Mouse (Mus musculus): ENCODE measurements around the gene Dnah11. TPM values are rescaled to one million over a fixed set of nuclear protein-coding genes. Genes with fewer than 3 reads are reported as not detected.

The Dnah11 gene
- total and polyA plus RNA-seq, 3 experiments: 0.11 to 0.77 TPM; not detected in 1

GRCm38 (mm10) chr12:117946823-117947704 lies 251.8 kb downstream of the Dnah11 start:
- peaks cover 2 to 3% of the 10 kb centered on the region in 2 experiments; a peak in 2 of 4 replicates for H3K27me3 ChIP-seq (ENCODE audit: control insufficient read depth in 1 of 2, insufficient read depth in 2 of 2, low read length in 2 of 2)
- peak; percentile 65 for DNase-seq (ENCODE audit: low read depth, low spot score)
- H3K79me2 ChIP-seq (ENCODE audit: control insufficient read depth, insufficient read depth, low read length, poor library complexity): no peaks in the 10 kb centered on the region
- H3K27ac ChIP-seq (ENCODE audit: control insufficient read depth, low read depth, low read length): no peak overlapping the region
- peaks cover 0 to 5% of the 10 kb centered on the region in 2 experiments; a peak in 2 of 4 replicates for H3K4me1 ChIP-seq (ENCODE audit: control insufficient read depth in 1 of 2, insufficient read depth in 2 of 2, low read length in 2 of 2)
- H3K9me3 ChIP-seq (replicated peaks; ENCODE audit: insufficient read depth, low read length): no peaks in the 10 kb centered on the region
- H3K9ac ChIP-seq (ENCODE audit: control insufficient read depth, low read depth, low read length, poor library complexity, severe bottlenecking): no peak overlapping the region
- no peak for TF ChIP-seq POLR2AphosphoS5 (IDR thresholded peaks at IDR 0.05; ENCODE audit: borderline replicate concordance, low read depth, low read length)
- TF ChIP-seq GATA1 (IDR thresholded peaks at IDR 0.05; ENCODE audit: low read depth, low read length): peak; percentile 56
- no peak for TF ChIP-seq MAFK (IDR thresholded peaks at IDR 0.05; ENCODE audit: borderline replicate concordance, low read depth, low read length)
- TF ChIP-seq SMC3 (IDR thresholded peaks at IDR 0.05; ENCODE audit: low read depth, low read length): no peak
- peak; percentile 67 for TF ChIP-seq TCF12 (IDR thresholded peaks at IDR 0.05; ENCODE audit: low read depth, low read length)
- TF ChIP-seq TAL1 (IDR thresholded peaks at IDR 0.05; ENCODE audit: low read length): peak; percentile 77
- TF ChIP-seq EP300 (IDR thresholded peaks at IDR 0.05; ENCODE audit: low read depth in 1 of 2, low read length in 2 of 2): 0 out of 4 replicates have a peak, but pooled peaks of 1 of the 2 experiments have one; percentile 27
- peaks cover 0 to 5% of the 10 kb centered on the region in 2 experiments; a peak in 2 of 4 replicates for H3K36me3 ChIP-seq (ENCODE audit: control insufficient read depth in 1 of 2, insufficient read depth in 2 of 2, low read length in 2 of 2)
- no peak overlapping the region for H3K4me3 ChIP-seq (ENCODE audit: control insufficient read depth in 1 of 2, insufficient read depth in 1 of 2, low read depth in 2 of 2, low read length in 2 of 2)

GRCm38 (mm10) chr12:117941947-117942346 lies 256.9 kb downstream of the Dnah11 start:
- H3K79me2 ChIP-seq (ENCODE audit: control insufficient read depth, insufficient read depth, low read length, poor library complexity): no peaks in the 10 kb centered on the region
- TF ChIP-seq MYB (IDR thresholded peaks at IDR 0.05; ENCODE audit: low read depth, low read length) (no peak), TBP (IDR thresholded peaks at IDR 0.05; ENCODE audit: low read depth, low read length) (no peak), RAD21 (IDR thresholded peaks at IDR 0.05; ENCODE audit: low read depth, low read length) (no peak), MXI1 (IDR thresholded peaks at IDR 0.05; ENCODE audit: low read depth, low read length) (no peak), MYC (IDR thresholded peaks at IDR 0.05; ENCODE audit: low read depth, low read length) (no peak), KAT2A (conservative IDR thresholded peaks at IDR 0.05; ENCODE audit: low read depth, low read length) (no peak), NELFE (IDR thresholded peaks at IDR 0.05; ENCODE audit: low read depth, low read length) (no peak), UBTF (IDR thresholded peaks at IDR 0.05; ENCODE audit: borderline replicate concordance, insufficient read depth, low read depth, low read length) (no peak), EP300 (IDR thresholded peaks at IDR 0.05; ENCODE audit: low read depth in 1 of 2, low read length in 2 of 2) (no peak), SIN3A (IDR thresholded peaks at IDR 0.05; ENCODE audit: low read length) (no peak), TCF12 (IDR thresholded peaks at IDR 0.05; ENCODE audit: low read depth, low read length) (no peak), MAX (IDR thresholded peaks at IDR 0.05; ENCODE audit: low read length) (no peak), ETS1 (IDR thresholded peaks at IDR 0.05; ENCODE audit: low read depth, low read length) (no peak), USF2 (IDR thresholded peaks at IDR 0.05; ENCODE audit: borderline replicate concordance in 1 of 2, insufficient read depth in 1 of 2, low read depth in 1 of 2, low read length in 2 of 2) (no peak)
- no peak overlapping the region for H3K9ac ChIP-seq (ENCODE audit: control insufficient read depth, low read depth, low read length, poor library complexity, severe bottlenecking)
- no peak overlapping the region for H3K27ac ChIP-seq (ENCODE audit: control insufficient read depth, low read depth, low read length)
- no peak for DNase-seq (ENCODE audit: low read depth, low spot score)
- H3K4me3 ChIP-seq (ENCODE audit: control insufficient read depth in 1 of 2, insufficient read depth in 1 of 2, low read depth in 2 of 2, low read length in 2 of 2): no peak overlapping the region
- H3K27me3 ChIP-seq (ENCODE audit: control insufficient read depth in 1 of 2, insufficient read depth in 2 of 2, low read length in 2 of 2): peaks cover 2 to 3% of the 10 kb centered on the region in 2 experiments; a peak in 2 of 4 replicates
- H3K9me3 ChIP-seq (replicated peaks; ENCODE audit: insufficient read depth, low read length): no peaks in the 10 kb centered on the region
- 0 out of 4 replicates have a peak, but pooled peaks cover 0 to 3% of the 10 kb centered on the region in 2 experiments for H3K36me3 ChIP-seq (ENCODE audit: control insufficient read depth in 1 of 2, insufficient read depth in 2 of 2, low read length in 2 of 2)
- H3K4me1 ChIP-seq (ENCODE audit: control insufficient read depth in 1 of 2, insufficient read depth in 2 of 2, low read length in 2 of 2): peaks cover 0 to 4% of the 10 kb centered on the region in 2 experiments; a peak in 2 of 4 replicates
